Mouse (Mus musculus): ENCODE measurements at regions not wholly inside any gene's neighbourhood (a gene's known extent, or its start where the extent isn't known, plus 50 kb on each side); places are given as distances from the start of the nearest gene placed in this dataset.

DNA sequence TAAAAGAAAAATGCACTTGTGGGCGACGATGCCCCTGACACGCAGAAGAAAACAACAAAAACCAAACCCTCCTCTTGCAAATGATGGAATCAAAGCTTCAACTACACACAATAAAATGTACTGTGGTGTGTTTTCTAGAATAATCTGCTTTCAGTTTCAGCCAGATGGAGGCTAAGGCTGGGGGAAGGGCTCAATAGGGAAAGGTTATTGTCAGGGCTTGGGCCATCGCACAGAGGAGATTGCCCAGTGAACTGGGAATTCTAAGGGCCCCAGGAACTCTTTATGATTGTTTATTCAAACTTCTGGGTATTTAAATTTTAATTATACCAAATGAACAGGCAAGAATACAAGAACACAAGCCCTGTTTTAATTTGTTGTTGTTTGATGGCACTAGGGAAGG, 169.6 kb upstream of the Agap1 start:
- DNase-seq, result no peak
- intact Hi-C loops (cut with DNase I; ENCODE audit: low total_unique reads), result no loop called here

DNA sequence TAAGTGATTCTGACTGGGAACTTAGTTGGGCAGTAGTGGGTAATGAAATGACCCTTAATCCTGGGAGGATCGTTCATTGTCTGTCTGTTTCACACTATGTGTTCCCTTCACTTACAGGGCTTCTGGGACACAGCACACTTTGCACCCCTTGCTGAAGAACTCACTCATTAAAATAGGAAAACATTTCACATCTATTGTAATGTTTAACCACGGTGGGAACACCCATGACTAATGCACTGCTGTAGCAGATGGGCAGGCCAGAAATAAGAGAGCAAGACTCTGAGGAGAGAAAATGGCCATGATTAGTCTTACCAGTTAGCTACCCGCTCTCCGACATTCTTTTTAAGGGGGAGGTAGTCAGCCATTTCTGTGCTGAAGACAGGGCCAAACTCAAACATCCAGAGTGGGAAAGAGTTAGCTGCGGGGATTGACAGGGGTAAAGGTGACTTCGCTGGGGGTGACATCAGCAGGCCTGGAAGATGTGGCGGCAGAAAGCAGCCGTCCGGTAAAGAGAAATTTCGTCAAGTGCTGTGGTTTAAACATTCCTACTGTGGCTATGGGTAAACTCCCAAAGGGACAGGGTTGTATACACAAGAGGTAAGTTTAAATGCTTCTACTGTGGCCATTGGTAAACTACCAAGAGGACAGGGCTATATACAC, 167.3 kb upstream of the Agap1 start:
- intact Hi-C loops (cut with DNase I; ENCODE audit: low total_unique reads), result no loop called here
- no peak for DNase-seq

DNA sequence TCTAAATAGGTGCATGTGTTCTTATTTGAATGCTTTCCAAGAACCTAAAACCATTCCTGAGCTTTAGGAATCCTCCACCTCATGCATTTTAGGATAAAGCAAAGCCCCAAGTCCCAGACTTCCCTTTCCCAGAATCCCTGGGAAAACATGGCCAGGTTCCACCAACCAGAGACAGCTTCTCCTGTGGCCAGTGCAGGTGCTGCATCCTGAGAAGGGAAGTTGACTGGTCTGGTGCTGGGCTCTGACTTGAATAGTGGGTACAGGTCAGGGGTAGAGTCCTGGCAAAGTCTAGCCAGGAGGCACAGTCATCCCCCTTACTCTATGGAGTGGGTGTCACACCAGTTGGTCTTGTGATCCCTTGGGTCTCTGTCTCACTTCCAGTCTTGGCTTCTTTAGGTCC, 166.6 kb upstream of the Agap1 start:
- DNase-seq, result no peak

DNA sequence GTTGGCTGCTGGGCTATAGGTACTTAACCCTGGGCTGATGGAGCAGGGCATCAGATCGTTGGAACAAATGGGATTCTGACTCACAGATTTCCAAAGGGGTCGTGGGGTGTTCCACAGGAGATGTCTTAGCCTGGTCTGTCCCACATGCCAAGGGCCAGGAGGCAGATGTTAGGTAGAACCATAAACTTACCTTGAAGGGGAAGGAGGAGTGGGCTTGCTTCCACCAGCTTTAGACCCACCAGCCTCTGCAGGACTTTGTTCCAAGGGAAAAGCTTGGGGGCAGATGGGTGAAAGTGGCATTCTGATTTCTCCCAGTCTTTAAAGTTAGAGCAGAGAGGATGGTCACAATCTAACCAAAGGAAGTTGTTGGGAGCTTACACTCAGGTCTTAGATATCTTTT, 165.7 kb upstream of the Agap1 start:
- no peak for DNase-seq
- intact Hi-C loops (cut with DNase I; ENCODE audit: low total_unique reads), result no loop called here

More for the DNA sequence above, 166.6 kb upstream of the Agap1 start:
- intact Hi-C loops (cut with DNase I; ENCODE audit: low total_unique reads), result no loop called here

DNA sequence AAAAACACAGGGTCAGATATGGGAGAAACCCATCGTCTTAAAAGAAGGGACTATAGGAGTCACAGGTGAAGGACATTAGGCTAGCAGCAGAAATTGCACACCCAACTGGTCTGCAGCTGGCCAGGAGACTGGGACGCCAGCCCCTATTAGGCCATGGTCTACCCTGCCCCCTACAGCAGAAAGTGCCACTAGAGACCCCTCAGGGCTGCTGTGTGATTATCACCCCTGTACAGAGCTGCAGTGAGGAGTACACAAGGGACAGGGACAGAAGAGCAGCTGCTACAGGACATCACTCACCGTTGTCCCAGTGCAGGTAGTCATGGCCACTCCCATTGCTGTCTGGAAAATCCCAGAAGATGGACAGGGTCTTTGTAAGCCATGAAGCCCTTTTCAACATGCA, 157.9 kb upstream of the Agap1 start:
- DNase-seq, result no peak
- intact Hi-C loops (cut with DNase I; ENCODE audit: low total_unique reads), result no loop called here

DNA sequence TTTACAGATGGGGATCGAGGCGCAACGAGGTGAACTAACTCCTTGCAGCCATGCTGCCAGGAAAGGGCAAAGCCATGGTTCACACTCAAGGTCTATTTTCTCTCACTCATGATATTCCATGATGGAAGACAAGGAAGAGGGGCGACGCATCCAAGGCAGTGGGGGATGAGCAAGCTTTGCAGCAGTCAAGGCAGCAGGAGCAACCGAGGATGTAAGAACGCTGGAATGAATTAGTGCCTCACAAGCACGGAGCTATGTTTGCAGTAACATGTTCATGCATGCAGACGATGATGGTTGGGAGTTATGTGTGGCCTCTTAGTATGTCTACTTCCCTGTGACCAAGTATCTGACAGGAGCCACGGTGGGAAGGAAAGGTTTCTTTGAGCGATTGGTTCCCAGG, 156.8 kb upstream of the Agap1 start:
- no peak for DNase-seq
- intact Hi-C loops (cut with DNase I; ENCODE audit: low total_unique reads), result no loop called here

DNA sequence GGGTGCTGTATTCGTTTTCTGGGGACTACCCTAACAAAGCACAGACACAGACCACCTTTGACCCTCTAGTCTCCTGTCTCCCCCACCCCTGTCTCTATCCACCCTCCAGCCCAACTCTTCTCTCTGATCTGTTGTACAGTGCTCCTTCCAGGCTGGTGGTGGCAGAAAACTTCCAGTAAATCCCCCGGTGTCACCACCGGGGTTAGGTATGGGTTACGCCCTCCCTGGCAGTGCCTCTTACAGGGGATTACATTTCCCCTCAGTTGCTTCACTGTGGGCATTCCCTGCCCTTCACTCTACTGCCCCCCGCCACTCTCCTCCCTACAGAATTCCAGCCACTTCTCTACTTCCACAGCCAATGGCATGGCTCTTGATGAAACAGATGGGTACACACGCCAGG, 153.5 kb upstream of the Agap1 start:
- intact Hi-C loops (cut with DNase I; ENCODE audit: low total_unique reads), result no loop called here
- DNase-seq, result no peak

DNA sequence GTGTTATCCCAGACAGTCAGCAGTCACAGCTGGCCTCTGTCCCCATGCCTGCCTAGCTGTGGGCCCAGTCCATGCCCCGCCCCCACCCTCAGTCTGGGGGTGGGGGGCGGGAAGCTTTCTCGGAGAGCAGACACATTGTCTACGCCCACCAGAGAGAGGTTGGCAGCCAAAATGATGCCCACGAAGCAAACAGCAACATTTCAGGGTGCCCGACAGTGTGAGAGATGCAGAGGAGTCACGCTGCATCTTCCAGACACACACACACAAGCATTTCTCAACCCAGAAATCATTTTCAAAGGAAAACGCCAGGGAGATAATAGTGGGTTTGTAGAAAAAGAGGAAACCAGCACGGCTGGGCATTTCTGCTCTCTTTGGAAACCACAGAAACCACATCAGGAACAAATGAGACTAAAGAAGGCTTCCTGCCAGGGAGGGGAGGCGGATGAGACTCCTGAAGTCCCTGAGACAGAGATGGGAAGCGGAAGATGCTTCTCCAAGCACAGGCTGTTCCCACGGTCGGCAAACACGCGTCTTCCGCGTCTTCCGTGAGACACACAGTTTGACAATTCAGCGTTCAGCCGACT, 152.1 kb upstream of the Agap1 start:
- no peak for DNase-seq
- intact Hi-C loops (cut with DNase I; ENCODE audit: low total_unique reads), result no loop called here

DNA sequence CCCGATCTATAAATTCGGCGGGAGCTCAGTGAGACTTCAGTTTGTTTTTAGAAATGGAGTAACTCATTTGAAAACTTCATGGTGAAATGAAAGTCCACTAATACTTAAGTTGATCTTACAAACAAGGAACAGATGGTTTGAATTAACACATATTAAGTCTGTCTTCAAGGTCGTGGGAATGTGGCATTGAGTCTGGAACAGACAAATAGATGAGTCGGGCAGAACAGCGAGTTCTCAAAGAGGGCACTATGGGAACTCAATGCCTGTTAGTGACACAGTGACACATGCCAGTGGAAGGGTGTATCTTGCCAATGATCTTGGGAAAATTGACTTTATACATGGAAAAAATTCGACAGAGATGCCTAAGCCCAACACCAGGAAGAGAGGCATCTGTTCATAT, 149.4 kb upstream of the Agap1 start:
- intact Hi-C loops (cut with DNase I; ENCODE audit: low total_unique reads), result no loop called here
- no peak for DNase-seq

DNA sequence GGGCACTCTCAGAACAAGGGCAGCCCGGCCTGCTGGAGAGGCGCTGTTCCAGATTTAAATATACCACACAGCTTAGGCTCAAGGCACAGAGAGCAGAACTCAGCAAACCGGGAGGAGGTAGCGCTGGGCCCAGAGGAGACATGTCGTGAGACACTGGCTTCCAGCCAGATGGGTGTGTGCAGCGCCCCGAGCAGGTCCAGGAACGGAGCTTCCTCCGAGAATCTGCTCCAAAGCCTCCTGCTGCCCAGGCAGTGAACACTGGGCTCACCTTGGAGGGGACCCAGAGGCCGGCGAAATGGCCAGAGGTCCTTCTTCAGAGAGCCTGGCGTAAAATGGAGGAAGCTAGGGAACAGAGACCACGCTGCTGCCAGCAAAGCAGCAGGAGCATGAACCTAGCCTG, 145.8 kb upstream of the Agap1 start:
- intact Hi-C loops (cut with DNase I; ENCODE audit: low total_unique reads), result no loop called here
- peak; percentile 19 for DNase-seq

DNA sequence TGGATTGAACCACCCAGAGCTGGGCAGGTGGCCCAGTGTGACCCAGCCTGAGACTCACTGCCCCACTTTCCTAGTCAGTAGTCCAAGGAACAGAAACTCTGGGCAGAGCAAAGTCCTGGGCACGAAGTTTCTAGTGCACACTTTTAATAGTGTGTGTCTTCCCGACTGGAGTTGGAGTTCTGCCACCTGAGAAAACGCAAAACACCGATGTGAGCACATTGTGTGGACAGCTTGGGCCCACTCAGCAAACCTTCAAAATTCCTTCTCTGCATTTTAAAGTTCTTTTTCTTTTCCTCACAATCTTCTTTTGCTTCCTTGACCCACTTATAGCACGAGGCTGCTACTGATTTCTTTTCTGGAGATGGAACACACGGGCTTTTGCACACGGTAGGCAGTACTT, 141.5 kb upstream of the Agap1 start:
- intact Hi-C loops (cut with DNase I; ENCODE audit: low total_unique reads), result no loop called here
- no peak for DNase-seq

DNA sequence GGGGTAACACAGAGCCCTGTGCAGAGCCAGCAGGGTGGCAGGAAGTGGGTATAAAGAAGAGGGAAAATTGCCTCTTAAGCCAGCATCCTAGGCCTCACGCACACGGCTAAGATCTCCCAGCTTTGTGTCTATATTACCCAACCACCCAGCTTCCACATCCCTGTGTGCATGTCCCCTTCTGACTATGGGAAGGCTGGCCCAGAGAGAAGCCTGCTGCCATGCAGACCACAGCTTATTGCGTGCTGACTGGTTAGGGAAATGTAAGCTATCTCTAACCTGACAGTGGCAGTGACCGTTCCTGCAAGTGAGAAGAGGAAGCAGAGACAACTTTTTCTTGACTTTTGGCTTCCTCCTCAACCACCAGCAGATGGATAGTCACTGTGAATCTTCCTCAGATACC, 136.7 kb upstream of the Agap1 start:
- DNase-seq, result no peak
- intact Hi-C loops (cut with DNase I; ENCODE audit: low total_unique reads), result no loop called here

DNA sequence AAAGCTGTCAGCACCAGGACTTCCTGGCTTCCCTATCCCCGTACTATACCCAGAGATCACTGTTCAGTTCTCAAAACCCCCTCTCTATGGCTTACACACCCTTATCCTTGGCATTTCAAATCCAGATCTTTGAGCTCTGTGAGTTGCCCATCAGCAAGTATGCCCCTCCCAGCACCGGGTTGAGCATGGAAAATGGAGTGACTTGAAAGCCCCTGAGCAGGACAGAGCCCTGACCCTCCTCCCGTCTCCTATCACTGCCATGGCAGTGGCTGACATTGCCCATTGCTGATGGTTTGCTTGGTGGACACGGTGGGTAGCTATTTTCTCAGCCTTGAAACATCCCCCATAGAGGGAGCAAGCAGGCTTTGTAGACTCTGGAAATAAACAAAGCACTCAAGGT, 135.9 kb upstream of the Agap1 start:
- DNase-seq, result no peak
- intact Hi-C loops (cut with DNase I; ENCODE audit: low total_unique reads), result no loop called here

DNA sequence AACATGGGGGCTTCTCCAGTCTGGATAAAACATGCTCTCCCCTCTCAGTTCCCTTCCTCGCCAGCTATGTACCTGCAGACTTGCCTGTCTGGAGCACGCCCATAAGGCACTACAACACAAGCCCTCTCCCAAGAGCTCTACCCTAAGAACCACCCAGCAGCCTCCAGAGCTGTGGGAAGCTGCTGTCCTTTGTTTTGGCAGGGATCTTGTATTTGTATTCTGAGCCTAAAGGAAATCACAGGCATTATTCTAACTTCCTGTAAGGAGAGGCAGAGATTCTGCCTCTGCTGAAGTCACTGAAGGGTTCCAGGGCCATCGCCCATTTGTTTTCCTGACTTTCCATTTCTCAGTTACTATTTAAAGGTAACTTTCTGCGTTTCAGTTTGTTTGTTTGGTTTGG, 132.0 kb upstream of the Agap1 start:
- intact Hi-C loops (cut with DNase I; ENCODE audit: low total_unique reads), result loop anchor here (5.0 kb wide), 1 partner anchor 200 kb away; no protein-coding TSS in a partner anchor
- DNase-seq, result no peak

DNA sequence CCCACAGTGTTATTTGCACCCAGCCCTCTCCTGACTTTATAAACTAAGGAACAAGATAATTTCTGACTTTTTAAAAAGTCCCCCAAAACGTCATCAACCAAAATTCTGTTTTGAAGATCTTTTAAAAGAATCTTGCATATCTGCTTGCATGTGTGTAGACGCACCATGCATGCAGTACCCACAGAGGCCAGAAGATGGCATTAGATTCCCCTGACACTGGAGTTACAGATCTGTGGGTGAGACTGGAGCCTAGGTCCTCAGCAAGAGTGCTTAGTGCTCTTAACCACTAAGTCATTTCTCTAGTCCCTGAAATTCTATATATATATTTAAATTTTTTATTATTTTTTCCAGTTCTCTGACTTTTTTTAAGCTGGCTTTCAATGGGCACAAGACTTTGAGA, 131.5 kb upstream of the Agap1 start:
- peak; percentile 36 for DNase-seq
- intact Hi-C loops (cut with DNase I; ENCODE audit: low total_unique reads), result loop anchor here (5.0 kb wide), 1 partner anchor 199 kb away; no protein-coding TSS in a partner anchor

DNA sequence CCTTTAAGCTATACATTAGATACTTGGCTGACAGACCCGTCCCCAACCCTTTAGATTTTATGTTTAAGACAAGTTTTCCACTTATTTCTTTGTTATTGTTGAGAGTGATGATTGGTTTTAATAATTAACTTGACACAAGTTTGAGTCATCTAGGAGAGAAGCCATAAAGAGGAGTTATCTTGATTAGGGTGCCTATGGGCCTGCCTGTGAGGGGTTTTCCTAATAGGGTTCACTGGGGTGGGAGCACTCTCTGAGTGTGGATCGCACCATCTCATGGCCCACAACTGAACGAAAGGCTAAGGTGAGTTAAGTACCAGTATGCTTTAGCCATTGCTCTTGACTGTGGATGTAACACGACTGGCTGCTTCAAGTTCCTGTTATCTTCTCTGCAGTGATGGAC, 123.3 kb upstream of the Agap1 start:
- DNase-seq, result no peak
- intact Hi-C loops (cut with DNase I; ENCODE audit: low total_unique reads), result no loop called here

DNA sequence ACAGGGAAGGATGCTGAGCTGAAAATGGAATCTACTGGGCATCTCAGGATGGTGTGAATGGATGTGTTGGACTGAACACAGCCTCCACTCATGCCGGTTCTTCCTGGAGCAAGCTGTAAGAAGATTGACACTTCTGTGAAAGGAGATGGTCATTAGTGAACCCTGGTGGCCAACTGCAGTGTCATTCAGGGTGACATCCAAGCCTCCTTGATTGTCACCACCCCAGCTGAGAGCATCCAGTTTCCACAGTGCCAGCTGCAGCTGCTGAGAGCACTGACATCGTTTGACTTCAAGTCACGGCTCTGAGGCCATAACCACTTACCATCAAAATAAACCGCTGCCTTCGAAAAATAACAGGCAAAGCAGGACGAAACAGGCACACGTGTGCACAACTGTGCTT, 121.9 kb upstream of the Agap1 start:
- no peak for DNase-seq
- intact Hi-C loops (cut with DNase I; ENCODE audit: low total_unique reads), result no loop called here

DNA sequence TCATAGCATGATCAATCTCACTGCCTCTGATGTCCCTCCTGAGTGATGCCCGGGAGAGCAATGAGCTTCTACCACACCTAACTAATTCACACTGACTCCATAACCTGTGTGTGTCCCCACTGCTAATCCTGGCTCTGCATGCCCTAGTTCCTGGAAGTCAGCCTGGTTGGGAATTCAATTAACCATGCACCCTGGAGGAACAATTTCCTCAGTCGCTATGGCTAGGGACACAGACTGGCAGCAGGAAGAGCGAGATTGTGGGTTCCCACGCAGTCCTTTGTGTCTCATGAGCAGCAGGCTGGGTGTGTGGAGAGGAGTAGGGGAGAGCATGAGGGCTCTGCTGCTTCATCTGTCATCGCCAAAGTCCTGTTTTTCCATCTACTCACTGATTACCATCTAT, 116.7 kb upstream of the Agap1 start:
- intact Hi-C loops (cut with DNase I; ENCODE audit: low total_unique reads), result no loop called here
- DNase-seq, result no peak

DNA sequence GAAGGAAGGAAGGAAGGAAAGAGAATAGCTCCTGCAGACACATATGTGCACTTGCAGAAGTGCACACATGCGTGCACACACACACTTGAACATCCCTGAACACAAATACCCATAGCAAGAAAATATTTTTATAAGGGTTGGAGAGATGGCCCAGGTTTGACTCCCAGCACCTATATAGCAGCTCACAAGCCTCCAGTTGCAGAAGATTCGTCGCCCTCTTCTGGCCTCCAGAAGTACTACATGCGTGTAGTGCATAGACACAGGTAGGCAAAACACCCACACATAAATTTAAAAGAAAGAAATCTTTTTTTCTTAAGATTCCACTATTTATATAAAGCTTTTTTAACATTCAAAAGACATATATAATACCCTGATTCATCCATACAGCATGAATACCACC, 111.8 kb upstream of the Agap1 start:
- intact Hi-C loops (cut with DNase I; ENCODE audit: low total_unique reads), result no loop called here
- no peak for DNase-seq

DNA sequence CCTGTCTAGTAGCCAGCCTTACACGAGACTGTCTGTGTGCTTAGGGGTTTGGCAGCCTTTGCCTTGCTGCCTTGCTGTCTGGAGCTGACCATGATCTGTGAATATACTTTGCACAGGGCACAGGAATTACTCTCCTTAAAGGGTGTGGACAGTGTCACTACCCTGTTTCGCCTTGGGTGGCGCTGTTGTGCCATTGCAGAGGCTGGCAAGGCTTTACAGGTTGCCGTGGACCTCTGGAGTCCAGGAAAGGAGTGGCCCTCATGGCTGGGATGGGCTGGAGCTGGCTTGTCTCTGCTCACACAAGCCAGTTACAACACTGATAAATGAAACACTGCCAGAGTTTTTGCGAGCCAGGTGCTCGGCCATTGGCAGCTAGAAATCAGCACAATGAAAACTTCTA, 110.1 kb upstream of the Agap1 start:
- DNase-seq, result peak; percentile 33
- intact Hi-C loops (cut with DNase I; ENCODE audit: low total_unique reads), result no loop called here

DNA sequence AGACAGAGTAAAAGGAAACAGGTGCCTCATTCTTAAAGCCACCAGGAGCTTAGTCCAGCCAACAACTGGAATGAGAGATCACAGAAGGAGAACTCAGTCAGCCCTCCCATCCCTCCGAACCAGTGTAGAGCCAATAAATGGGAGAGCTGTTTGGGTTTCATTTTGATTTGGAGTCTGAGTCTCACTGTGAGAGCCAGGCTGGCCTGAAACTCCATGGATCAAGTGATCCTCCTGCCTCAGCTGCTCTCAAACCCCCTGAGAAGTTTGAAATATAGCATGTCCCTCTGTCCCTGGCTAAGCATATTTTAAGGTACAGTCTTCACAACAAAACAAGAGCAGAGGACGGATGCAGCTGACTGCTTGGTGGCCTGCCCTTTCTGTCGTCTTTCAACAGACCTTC, 107.3 kb upstream of the Agap1 start:
- intact Hi-C loops (cut with DNase I; ENCODE audit: low total_unique reads), result no loop called here
- no peak for DNase-seq

DNA sequence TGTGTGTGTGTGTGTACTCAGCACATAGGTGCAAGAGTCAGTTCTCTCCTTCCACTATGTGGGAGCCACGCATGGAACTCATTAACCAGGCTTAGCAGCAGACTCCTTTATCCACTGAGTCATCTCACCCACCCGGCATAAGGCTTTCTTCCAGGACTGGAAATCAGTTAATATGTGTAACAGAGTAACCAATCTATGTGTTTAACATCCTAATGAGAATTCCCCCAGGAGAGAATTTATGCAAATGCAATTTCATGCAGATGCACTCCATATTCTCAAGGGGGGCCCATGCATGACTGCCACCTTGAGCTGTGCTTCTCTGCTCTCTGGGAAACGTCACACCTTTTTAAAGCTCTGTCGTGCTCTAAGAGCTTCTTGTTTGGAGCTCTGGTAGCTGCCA, 101.7 kb upstream of the Agap1 start:
- no peak for DNase-seq
- intact Hi-C loops (cut with DNase I; ENCODE audit: low total_unique reads), result no loop called here
